Mouse (Mus musculus) T-helper 17 cell (primary cell): Measurements from ENCODE around the gene Lipt1.

ENCODE experiments used
- in situ Hi-C, 2 experiments: fragments of 300-600 bp; cut with MboI, MseI; formaldehyde crosslinking; loops; 1 replicate in 1 of 2; 2 replicates in 1 of 2; pipeline ENCODE4 v1.15.1; 2025; ENCODE audit warnings: high pct_unique_total_duplicates in 2 of 2

The Lipt1 gene

DNA sequence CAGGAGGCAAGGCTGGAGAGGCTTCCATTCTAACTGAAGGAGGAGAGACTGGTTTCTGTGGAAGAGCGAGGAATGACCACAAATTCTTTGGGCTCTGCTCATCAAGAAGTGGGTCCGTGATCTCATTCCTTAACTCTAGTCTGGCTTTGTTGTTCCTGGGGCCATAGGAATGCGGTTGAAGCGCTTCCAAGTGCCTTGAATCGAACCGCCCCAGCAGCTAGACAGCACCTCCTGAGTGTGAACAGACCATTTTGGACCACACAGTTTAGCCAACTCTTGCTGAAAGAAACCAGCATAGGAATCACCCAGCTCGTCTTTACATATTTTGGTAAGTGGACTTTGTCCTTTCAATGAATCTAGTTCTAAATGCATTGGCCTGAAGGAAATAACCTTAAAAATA, at the start of gene Lipt1:
Gene Lipt1, plus strand, starts transcription at position 35 of the 400 bp plus-strand sequence.
- in situ Hi-C loops, result loop anchor here in 1 of 2 experiments (10.0 to 25.0 kb wide), 2 partner anchors 567 to 959 kb away; no protein-coding TSS in a partner anchor

DNA sequence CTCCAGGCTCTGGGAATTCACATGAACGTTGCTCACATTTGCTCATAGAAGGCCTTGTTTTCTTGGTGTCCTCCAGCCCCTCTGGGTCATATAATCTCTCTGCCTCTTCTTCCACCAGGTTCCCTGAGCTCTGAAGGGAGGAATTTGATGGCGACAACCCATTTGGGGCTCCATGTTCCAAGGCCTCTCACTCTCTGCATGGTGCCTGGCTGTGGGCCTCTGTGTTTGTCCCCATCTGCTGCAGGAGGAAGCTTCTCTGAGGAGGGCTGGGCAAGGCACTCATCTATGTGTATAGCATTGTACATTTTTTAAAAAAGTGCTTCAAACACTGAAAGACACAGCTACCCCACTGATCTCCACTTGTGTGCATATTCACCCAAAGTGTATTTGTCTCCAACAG, 39.9 kb upstream of the Lipt1 start:
- in situ Hi-C loops, result no loop called here

- in situ Hi-C loops, result no loop called here
These were observed 24.7 kb upstream of the Lipt1 start for GRCm38 (mm10) chr1:37846878-37847277.

DNA sequence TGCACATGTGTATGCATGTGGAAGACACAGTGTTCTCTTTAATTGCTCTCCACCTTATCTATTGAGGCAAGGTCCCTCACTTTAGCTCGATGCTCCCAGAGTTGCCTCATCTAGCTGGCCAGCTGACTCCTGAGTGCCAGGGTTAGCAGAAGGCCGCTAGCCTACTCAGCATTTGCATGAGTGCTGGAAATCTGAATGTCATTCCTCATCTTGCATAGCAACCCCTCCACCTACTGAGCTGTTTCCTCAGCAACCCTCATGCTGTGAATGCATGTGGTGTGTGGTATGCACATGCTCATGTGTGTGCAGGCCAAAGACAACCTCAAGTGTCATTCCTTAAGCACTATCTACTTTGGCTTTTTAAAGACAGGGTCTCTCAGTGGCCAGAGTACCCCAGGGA, 20.8 kb upstream of the Lipt1 start:
- in situ Hi-C loops, result loop anchor here in 1 of 2 experiments (25.0 kb wide), 1 partner anchor 938 kb away; no protein-coding TSS in a partner anchor

DNA sequence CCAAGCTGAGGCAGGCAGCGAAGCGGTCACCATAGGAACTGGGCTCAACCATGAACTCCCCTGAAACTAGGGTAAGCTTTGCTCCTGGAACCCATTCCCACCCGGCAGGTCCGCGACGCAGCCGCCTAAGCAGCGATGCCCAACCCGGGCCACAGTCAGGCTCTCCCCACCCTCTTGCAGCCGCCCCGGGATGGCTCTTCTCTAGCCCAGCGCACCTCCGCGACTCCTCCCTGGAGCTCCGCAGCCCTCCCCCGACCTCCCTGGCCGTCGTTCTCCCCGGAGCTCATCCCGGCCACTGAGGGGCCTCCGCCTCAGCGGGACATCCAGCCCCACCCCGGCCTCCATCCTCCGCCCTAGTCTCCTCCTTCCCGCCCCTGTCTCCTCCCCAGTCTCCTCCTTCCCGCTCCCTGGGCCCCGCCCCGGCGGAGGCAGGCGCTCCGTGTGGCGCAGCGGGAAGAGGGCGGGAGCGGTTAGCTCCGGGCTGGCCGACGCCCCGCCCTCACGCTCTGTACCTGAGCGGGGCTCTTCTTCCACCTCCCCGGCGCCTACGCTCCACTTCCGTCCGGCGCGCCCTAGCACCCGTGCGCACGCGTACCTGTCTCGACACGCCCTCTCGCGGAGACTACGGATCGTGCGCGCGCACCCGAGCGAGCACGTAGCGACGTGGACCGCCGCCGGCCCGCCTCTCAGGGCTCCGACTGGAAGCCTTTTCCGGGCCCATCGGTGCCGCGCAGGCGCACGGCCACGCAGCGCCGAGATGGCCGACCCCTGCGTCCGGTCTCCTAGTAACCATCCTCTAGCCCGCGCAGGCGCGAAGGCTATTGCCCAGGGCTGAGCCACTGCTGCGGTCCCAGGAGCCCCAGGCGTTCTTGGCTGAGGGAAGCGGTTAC, 6.8 kb upstream of the Lipt1 start:
- in situ Hi-C loops, result loop anchor here (5.0 to 25.0 kb wide), 2 partner anchors 187 to 952 kb away; no protein-coding TSS in a partner anchor

GRCm38 (mm10) chr1:37865401-37866215, 5.9 kb upstream of the Lipt1 start:
- in situ Hi-C loops, result loop anchor here (5.0 to 25.0 kb wide), 2 partner anchors 188 to 953 kb away; no protein-coding TSS in a partner anchor

- in situ Hi-C loops, result loop anchor here (5.0 to 25.0 kb wide), 2 partner anchors 189 to 954 kb away; no protein-coding TSS in a partner anchor
These were observed 5.3 kb upstream of the Lipt1 start, which contains the start of gene Tsga10 for GRCm38 (mm10) chr1:37866286-37866685. Gene Tsga10, minus strand, starts transcription at chr1:37866429.

GRCm38 (mm10) chr1:37867056-37867455, 4.5 kb upstream of the Lipt1 start:
- in situ Hi-C loops, result loop anchor here (5.0 to 25.0 kb wide), 2 partner anchors 190 to 955 kb away; no protein-coding TSS in a partner anchor

DNA sequence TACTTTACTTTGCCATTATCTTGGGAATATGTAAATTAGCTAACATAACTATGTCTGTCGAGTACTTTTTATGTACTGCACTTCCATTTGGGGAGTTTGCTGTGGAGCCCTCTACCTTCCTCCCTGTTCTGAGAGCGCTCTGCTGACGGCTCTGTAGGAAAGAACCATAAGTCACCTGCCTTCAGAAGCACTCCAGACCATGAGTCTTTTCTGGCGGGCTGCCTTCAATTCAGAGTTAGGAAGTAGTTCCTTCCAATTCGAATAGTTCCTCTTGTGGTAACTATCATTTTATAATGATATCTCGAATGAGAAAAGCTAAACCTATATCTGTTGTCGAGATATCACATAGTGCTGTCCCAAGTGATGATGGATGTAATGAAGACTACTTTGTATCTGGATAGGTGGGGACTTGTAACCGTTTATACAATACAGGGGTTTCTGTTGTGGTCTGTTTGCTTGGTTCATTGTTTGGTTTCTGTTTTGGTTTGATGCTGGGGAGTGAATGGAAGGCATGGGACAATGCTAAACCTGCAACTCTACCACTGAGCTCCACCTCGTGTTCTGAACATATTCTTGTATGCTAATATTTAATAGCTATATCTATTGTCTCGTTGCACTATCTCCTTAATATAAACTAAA, 3.7 kb upstream of the Lipt1 start:
- in situ Hi-C loops, result loop anchor here (5.0 to 25.0 kb wide), 2 partner anchors 191 to 956 kb away; no protein-coding TSS in a partner anchor

DNA sequence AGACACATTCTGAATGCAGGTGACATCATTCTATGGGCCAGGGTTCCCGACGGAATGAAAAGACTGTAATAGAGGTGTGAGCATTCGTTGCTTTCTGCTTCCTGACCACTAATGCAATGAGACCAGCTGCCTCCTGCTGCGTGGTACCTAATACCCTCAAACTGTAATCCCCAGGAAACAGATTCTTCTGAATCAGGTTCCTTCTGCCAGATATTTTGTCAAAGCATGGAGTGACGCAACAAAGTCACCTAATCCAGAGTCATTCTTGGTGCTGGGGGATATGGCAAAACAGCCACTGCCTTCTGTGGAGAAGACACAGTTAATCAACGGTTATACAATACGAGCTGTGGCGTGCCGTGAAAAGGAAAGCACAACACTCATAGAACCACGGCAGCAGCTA, 2.9 kb upstream of the Lipt1 start:
- in situ Hi-C loops, result loop anchor here (5.0 to 25.0 kb wide), 2 partner anchors 191 to 956 kb away; no protein-coding TSS in a partner anchor

DNA sequence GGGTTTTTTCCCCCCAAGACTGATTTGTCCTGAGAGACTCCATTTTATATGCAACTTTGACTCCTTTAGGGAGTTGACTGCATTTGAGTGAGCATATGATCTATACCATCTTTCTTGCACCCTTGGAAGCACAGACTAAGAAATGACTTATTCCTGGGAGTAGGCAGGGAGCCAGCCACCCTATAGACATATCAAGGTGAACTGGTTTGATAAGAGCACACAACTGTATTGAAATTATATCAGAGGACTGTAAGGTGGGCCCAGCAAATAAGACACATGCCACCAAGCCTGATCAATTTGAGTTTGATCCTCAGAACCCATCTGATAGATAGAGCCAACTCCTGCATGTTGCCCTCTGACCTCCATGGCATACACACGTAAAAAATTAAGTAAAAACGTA, 2.2 kb upstream of the Lipt1 start:
- in situ Hi-C loops, result loop anchor here (5.0 to 25.0 kb wide), 2 partner anchors 192 to 957 kb away; no protein-coding TSS in a partner anchor

DNA sequence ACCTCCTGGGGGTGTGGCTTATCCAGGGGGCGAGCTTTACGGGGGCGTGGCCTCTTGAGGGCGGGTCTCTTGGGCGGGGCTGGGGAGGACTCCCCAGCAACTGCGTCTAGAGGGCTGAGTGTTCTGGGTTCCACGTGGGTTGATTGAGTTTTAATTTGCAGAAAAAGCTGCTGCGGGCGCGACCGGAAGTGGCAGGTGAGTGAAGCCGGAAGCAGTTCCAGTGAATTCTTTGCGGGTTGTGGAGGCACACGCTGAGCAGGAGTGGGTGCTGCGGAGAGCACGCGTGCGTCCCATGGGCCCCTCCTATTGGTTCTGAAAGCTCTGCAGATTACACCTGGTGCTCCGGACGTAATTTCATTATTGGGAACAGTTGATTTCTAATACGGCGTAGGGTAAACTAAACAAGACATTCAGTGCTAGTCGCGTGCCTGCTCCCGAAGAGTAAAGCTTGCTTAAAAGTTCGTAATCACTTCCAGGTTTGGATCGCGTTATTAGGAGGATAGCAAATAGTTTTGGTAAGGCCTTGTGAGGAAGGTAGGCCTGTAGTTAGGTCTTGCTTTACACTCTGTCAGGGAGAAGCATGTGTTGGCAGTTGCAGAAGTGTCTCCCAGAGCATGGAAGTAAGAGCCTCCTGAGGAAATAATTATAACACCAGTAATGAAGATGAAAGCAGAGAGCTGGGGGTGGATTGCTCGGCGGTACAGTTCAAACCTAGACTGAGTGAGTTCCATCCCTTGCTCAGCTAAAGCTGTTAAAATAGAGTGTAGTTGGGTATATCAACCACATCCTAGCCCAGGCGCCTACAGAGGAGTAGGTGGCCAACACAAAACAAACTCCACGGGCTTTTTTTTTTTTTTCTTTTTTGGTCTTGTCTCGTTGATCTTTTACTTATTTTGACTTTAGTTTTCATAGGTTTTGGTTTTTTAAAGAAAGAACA, 861 bp downstream of the Lipt1 start:
- in situ Hi-C loops, result loop anchor here in 1 of 2 experiments (10.0 to 25.0 kb wide), 2 partner anchors 568 to 960 kb away; no protein-coding TSS in a partner anchor

GRCm38 (mm10) chr1:37873157-37873556, 1.6 kb downstream of the Lipt1 start:
- in situ Hi-C loops, result loop anchor here in 1 of 2 experiments (10.0 to 25.0 kb wide), 2 partner anchors 568 to 961 kb away; no protein-coding TSS in a partner anchor

GRCm38 (mm10) chr1:37877736-37878460, 6.4 kb downstream of the Lipt1 start:
- in situ Hi-C loops, result loop anchor here (5.0 to 10.0 kb wide), 2 partner anchors 573 to 586 kb away; no protein-coding TSS in a partner anchor

DNA sequence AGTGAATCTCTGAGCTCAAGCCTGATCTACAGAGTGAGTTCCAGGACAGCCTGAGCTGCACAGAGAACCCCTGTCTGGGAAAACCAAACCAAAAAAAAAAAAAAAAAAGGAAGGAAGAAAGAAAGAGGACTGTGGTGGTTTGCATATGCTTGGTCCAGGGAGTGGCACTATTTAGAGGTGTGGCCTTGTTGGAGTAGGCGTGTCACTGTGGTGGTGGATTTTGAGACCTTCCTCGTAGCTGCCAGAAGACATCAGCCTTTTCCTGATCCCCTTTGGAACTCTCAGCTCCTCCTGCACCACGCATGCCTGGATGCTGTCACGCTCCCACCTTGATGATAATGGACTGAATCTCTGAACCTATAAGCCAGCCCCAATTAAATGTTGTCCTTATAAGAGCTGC, 11.9 kb downstream of the Lipt1 start:
- in situ Hi-C loops, result no loop called here

DNA sequence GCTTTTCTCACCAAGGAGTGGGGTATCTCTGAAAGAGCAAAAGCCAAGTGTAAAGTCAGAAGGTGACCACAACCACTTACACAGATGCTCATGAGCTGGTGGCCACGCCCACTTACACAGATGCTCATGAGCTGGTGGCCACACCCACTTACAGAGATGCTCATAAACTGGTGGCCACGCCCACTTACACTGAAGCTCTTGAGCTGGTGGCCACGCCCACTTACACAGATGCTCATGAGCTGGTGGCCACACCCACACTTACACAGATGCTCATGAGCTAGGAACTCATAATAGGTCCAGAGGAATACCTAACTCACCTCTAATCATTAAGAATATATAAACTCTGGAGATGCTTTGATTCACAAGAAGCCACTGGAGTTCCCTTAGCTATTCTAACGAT, 12.9 kb downstream of the Lipt1 start:
- in situ Hi-C loops, result no loop called here

DNA sequence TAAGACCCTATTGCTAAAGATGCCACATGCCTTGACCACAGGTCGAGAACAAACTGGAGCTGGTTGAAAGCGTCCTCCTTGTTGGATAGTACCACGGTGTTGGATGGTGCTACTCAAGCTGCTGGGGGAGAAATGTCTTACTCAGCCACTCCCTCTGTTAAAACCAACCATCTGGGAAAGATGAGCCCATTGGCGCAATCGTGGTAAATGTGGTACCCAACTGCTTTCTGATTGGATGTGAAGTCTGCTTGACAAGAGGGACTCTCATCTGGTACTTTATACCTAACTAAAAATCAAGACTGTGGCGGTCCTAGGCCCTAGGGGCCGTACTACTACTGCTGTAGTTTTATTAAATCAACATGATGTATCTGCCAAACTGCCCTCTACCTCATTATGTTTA, 17.7 kb downstream of the Lipt1 start:
- in situ Hi-C loops, result no loop called here

DNA sequence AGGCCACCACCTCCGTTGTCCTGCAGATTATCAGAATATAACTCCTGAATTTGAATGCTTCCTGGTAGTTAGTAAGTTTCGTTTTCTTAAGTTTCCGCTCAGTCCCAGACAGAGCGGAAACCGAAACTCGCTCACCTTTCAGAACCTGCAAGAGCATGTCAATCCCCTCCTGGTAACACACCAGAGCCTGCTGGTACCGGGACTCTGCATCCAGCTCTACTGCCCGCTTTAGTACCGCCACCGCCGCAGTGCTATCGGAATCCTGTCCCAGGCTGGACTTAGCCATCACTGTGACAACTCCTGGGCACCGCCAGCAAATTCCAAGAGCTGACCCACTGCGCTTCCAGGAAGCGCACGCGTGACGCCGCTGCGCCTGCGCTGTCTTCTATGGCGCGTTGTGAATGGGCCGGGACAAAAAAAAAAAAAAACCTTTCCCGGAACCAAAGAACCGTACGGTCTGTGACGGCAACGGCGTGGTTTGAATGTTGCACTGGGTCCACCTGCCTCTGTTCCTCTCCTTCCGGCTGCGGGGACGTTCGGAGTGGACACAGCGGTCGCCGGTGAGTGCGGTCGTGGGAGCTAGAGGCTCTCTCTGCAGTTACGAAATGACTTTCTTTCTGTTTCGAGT, 18.6 kb downstream of the Lipt1 start, which contains the start of the genes Mitd1 and Mrpl30:
Gene Mitd1, minus strand, starts transcription at position 387 of the 628 bp plus-strand sequence.
Gene Mrpl30, plus strand, starts transcription at position 453 of the 628 bp plus-strand sequence.
- in situ Hi-C loops, result no loop called here
